Mouse (Mus musculus): ENCODE measurements around the gene Kalrn.

Gene Kalrn

DNA sequence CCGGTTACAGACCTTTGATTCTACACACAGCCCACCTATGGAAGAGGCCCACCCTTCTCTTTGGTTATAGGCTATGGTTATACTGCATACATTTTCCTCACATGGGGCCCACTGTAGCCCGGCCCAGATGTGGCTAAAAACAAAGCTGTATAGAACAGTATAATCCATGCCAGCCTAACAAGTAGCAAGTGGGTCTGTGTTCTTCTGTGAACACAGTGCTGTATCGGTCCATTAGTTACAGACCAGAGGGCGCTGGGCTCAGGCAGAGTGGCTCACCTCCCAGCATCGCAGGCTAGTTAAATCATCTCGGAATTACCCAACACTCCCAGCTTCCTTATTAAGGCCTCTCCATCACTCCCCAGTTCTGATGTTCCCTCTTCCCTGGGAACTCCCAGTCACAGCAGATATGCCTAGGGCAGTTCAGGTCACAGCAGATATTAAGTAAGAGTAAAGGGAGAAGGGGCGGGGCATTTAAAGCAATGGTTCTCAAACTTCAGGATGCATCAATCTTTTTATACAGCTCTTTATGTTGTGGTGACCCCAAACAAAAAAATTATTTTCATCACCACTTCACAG lies 221.7 kb downstream of the Kalrn start:
- in situ Hi-C loops (cut with MboI): no loop called here

DNA sequence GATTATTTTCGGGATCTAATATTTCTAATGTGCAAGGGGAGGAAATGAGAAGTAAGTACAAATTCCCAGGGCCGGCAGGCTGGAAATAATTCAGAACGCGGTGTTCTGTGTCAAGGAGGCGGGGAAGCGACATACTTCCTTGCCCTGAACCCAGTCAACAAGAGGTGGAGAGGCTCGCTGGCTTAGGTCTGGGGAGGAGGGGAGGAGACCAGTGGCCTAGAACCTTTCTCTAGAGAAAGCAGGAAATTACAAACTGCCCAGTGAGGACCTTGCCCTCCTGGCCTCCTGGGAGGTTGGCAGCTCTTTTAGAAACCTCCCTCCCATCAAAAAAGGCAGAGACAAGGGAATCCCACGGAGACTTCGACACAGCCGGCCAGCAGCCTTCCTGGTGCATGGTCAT lies 225.8 kb downstream of the Kalrn start:
- in situ Hi-C loops (cut with MboI): no loop called here

DNA sequence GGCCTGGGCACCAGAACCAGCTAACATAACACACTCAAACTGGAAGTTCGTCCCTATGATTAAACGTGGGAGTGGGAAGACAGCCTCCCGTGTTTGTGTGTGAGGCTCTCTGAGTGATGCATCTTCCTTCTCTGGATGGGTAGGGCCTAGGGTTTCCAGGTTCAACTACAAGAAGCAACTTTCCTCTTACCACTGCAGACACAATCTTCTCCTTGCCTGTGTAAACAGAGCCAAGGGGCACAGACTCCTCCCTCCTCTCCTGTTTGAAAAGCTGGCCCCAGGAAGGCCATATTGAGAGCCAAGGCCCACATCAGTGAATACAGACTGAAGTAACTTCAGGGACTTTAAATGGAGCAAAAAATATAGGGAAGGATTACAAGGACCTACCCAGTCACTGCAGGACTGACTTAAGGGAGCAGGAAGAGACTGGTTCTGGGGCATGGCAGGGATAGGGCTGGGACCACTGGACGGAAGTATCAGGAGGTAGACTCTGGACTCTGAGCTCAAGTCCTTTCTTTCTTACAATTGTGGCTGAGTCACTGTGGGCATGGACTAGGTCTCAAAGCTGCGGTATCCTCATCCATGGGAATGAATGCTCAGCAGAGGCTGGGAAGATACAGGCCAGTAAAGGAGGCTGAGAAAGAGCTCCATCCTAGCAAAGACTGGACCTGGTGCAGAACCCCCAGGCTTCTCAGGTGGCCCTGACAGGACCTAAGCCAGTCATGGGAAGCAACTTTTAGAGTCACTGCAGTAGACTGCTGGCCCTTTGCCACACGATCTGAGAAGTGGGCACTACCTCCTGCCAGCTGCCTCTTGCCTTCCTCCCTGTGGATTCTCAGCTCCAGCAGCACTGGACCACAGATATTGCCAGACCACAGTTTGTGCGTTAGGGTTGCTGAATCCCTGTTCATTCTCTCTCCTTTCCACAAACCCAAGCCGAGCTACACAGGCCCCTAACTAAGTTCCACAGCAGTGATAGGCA lies 228.1 kb downstream of the Kalrn start:
- in situ Hi-C loops (cut with MboI): no loop called here

DNA sequence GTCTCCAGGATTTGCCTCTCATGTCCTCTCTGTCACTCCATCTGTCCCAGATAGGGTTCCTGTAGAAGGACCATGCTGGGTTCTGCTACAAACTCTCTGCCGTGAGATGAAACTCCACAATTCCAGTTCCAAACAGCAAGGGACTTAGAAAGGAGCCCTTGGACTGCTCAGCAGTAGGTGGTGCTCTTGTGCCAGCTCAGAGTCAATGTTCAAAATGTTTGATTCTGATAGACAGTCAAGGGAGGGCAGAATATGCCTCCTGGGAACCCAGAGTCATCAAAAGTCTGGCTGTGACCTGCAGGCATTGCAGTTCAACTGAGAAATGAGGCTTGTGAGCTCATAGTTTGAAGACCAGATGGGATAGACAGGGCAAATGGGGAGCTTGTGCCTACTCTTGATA lies 229.4 kb downstream of the Kalrn start:
- in situ Hi-C loops (cut with MboI): no loop called here

DNA sequence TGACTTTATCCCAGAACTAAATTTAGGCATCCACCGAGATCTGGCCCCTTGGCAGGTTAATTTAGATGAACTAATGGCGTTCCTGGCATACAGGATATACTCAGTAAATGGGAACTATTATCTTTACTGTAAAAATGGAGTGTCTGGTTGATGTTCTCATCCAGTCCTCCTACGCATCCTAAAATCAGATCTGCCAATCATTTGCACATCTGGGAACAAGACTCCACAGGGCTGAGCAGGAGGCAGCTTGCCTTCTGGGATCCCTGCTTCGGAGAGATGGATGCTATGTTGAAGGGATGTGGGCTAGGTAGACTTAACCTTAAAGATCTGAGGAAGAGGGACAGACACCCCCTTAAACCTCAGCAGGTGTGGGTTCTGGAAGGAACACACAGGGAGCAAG lies 230.2 kb downstream of the Kalrn start:
- in situ Hi-C loops (cut with MboI): no loop called here

DNA sequence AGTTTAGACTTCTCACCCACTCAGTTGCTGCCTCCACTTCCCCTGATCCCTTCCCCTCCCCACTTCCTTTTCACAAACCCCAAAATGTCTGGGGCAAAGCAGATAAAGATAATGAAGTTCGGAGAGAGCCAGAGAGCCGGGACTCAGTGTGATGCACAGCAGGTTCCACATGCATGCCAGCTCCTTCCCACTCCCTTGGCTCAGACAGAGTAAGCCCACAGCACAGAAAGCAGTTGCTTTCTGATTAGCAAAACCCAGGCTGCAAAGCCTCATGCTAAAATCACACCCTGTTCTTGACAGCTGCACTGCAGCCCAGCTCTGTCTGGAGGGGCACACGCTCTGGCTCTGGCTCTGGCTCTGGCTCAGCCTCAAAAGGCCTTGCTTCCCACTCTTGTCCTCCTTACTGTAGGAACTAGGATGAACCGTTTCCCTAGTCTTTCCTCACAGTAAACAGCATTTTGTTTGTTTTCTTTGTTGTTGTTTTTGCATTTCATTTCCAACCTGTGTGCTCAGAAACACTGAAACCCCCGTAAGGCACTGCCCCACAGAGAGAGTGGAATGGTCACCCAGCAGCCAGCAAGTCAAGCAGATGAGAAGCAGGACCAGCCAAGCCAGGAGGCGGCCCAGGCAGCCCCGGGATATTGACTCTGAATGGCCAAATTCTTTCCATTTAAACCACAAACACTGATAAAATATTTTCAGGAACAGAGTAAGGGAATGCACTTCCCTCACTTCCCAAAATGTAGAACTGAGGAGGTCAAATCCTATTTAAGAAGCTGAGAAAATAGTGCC lies 230.8 kb downstream of the Kalrn start:
- in situ Hi-C loops (cut with MboI): no loop called here

DNA sequence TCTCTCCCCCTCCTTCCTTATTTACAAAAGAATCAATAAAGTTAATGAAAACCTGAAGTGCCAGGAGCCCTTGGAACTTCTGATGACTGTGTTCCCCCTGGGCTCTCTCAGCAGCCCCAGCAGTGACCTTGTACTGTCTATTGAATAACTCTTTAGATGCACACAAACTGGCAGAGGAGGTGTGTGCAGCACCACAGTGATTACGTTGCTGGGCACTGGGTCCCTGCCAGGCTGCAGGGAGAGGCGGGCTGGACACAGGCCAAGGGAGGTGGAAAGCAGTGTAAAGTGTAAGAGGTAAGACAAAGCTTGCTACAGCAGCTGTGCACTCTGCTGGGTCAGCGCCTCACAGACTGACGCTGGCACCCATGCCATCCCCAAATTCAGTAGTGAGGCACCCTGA lies 238.4 kb downstream of the Kalrn start:
- in situ Hi-C loops (cut with MboI): no loop called here

DNA sequence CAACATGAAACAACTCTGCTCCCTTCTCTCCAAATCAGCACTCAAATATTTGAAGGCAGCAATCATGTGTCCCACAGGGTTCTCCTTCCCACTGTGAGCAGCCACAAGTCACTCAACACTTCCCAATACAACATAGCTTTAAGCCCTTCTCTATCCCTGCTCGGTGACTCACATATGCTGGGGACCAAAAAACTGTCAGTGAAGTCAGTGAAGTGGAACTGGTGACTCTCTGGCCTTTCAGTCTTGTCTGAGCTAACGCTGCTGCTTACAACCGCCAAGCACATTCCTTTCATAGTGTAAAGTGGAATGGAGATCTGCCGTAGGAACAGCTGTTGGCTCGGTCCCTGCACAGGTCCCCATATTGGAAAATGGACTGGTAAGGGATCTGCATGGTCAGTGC lies 241.7 kb downstream of the Kalrn start:
- in situ Hi-C loops (cut with MboI): no loop called here

DNA sequence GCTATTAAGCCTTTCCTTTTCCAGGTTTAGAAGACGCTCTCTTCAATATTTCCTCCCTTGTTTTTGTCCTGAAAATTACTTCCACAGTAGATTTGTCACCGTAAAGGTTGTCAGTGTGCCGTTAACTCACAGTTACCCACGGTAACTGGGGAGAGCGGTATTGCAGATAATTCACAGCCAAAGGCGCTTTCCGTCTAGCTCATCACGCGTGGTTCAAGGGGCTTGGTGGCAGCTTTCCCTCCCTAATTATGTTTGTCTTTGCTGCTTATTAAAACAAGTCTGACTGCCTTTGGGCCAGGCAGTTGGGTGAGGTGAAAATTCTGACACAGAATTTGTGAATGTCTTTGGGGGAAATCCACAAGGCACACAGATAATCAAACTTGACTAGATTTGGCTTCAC lies 243.5 kb downstream of the Kalrn start:
- in situ Hi-C loops (cut with MboI): no loop called here

DNA sequence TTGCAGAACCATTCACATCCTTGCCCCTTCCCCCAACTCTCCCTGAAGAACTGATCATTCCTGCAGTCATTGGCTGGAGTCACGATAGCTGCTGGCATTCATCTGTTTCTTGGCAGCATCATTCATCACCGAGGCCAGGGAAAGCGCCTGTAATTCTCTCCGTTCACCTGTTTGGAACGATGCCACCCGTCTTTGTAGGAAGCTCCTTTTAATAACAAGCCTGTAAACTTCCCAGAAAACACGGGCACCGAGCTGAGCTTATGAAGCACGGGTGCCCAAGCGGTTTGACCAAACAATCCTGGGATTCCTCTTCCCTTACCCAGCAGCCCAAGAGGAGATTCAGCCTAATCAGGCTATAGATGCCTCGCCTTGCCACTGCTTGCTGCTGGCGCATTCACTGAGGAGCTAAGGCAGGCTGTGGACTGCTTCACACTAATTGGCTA lies 243.9 kb downstream of the Kalrn start:
- in situ Hi-C loops (cut with MboI): no loop called here

DNA sequence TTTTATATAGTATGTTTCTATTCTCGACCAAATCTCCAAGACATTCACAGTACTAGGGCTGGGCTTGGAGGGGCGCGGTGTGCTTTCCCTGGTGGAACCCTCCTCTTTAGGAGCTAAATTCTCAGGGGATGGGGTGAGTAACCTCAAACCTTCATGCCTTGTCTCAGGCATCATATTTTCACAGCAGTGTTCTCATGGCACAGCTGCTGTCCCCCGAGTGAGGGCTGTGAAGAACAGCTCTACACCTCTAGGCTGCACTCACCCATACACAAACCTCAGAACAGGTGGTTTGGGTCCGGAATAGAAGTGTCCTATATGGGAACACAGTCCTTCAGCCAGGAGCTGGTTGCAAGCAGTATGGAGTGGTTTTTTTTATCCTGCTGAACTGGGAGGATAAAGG lies 245.4 kb downstream of the Kalrn start:
- in situ Hi-C loops (cut with MboI): no loop called here

DNA sequence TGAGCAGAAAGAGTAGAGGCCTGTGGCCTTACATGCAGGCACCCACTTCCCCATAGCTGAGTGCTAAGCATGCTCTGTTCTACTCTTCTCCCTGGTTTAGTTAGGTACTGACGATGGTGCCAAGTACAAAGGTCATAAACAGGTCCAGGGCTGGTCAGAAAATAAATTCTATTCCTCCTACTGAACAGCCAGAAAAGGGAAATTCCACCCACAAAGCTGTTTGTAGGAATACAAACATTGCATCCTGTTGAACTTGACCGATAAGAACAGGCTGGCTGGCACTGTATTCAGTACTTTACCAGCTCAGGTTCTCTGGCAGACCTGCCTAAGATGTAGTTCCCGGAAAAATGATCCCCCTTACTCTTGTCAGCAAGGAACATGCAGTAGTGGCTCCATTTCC lies 247.5 kb downstream of the Kalrn start:
- in situ Hi-C loops (cut with MboI): no loop called here

DNA sequence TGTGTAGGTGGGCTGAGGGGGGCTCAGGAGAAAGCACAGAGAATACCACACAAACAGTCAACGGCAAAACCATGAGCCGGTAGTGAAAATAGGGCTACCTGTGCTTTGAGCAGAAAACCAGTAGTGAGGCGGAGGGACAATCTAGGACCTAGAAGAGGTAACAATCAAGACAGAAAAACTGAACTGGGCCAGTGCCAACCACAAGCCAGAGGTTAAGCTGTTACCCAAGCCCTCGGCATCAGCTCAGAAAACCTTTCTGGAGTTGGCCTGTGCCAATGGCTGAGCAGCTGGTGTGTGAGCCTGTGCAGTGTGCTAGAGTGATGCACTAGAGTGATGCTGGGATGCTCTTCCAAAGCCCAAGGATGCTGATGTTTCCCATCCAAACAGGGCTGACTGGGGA lies 248.2 kb downstream of the Kalrn start:
- in situ Hi-C loops (cut with MboI): no loop called here

DNA sequence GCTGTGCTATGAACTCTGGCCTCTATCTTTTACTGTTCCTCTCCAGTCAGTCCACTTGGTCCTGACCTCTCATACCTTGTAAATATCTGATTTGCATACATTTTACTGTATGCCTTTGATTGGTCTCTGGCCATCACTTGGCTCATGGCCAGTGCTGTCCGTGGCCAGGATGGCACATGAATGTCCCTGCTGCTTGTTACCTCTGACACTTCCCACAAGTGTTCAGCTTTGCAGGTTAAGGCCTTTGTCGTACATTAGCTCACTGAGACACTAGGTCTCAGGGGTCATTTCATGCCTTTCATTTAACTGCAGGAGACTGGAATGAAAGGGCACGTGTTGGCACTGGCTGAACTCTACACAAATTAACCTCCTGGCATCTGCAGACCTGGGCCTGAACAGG lies 248.6 kb downstream of the Kalrn start:
- in situ Hi-C loops (cut with MboI): no loop called here

DNA sequence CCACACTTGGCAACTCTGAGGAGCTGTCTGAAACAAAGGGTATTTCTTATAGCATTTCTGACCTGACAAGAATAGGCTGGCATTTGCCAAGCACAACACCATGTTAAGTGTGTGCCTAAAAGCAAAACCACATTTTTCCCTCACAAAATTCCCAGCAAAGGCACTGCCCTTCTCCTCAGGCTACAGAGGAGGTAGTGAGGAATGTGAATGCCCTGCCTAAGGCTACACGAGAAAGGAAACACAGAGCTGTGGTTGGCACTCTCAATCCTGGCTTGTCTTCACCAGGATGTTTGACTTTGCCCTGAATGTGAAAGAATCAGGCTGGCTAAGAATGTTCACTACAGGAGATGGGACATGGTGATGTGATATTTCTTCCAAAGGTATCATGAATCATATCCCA lies 249.8 kb downstream of the Kalrn start:
- in situ Hi-C loops (cut with MboI): no loop called here

DNA sequence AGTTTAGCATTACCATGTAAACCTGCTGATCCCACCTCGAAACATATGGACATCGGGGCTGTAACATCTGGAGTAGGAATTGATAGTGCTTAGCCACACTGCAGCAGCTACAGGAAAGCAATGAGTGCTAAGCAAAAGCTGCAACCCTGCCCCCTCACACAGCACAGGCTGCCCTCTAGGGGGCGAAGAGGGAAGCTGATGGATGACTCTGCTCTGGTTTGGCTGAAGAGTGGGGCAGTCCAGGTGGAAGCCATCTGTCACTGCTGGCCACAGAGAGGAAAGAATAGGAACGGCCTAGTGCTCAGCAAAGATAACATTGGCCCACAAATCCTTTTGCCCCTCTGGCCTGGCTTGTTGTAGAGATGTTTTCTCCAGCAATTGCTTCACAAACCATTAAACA lies 250.8 kb downstream of the Kalrn start:
- in situ Hi-C loops (cut with MboI): no loop called here

DNA sequence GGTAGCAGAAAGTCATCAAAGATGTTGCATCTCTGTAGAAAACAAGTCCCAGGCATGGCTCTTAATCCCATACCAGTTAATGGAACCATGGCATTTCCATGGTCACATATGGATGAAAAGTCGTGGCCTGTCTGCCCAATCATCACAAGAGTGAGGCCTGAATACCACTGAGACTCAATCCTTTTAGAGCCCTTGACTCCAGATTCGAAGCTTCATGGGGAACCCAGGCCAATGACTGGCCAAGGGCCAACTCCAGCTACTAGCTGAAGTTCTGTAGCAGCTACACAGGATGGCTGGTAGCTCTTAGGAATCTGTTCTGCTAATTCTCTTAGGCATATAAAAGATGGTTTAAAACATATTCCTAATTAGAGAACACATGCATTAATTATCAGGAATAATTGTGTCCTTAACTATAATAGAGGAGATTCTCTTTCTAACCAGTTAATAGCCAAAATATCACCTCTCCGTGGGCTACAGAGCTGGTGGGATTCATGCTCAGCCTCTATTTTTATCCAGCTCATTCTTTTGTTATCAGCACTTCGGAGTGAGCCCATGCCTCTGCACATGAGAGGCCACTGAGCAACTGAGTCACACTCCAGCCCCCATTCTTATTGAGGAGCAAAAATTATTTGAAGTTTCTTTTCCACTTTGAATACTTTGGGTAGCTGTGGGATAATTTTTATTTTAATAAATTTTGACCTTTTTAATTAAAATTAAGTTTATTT lies 252.1 kb downstream of the Kalrn start:
- in situ Hi-C loops (cut with MboI): no loop called here

DNA sequence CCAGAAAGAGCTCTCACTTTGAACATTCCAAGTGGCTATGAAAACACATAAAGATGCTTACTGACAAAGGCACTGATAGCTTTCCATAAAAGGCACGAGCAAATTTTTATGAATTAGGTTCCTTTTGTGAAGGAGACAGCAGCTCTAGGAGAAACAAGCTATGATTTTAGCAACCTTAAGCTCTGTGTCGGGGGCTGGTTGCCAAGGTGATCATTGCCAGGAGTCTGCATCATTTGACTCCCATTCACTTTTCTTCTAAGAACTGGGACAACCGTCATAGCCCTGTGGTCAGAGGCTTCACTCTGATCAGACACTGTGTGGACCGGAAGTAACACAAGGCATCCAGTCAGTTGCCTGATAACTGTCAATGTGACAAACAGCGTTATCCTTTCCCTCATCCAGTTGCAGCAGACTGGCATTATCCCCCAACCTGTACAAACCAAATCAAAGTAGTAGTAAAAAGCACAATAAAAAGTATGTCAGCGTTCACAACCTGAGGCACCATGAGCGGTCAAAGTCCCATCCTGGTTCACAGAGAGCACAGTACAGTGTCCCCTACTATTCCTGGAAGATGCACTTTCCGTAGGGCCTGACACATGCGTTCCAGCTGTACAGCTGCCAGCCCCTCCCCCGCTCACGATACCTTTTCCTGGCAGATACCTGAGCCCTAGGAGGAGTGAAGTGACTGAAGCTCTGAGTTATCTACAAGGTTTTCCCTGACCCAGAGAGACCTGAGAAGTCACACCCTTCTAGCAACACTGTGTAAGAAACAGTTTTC lies 253.1 kb downstream of the Kalrn start:
- in situ Hi-C loops (cut with MboI): no loop called here

DNA sequence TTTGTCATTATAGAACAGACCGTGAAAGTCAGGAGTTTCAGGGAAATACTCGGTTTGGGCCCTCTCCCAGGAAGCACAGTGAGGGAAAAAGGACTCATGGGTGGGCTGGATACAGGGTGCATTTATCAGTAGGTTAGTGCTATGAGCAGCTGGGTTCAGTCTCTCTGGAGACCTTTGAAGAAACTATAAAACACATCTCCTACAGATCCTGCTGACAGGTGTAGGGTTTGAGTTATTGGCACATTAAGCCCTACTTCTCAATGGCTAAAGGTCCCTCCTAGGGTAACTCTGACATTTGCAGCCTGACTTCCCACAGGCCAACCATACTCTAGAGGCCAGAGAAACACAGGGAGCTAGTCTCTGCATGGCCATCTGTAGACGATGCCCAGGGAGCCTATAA lies 256.2 kb downstream of the Kalrn start:
- in situ Hi-C loops (cut with MboI): no loop called here

DNA sequence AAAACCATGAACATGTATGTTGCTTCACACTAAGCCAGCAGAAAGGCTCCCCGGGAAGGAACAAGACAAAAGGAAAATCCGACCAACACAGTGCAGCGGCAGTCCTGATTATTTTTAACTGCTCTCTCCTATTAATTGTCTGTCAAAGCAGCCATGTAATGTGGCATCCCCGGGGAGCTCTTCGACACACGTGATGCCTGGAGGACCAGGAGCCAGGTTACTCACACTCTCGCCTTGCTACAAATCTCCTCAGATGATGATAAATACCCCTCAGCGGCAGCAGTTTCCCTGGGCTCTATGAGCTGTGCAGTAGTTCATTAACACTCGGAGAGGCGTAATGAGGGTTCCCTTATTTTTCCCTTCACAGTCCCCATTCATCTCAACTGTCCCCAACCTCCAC lies 257.1 kb downstream of the Kalrn start:
- in situ Hi-C loops (cut with MboI): no loop called here

DNA sequence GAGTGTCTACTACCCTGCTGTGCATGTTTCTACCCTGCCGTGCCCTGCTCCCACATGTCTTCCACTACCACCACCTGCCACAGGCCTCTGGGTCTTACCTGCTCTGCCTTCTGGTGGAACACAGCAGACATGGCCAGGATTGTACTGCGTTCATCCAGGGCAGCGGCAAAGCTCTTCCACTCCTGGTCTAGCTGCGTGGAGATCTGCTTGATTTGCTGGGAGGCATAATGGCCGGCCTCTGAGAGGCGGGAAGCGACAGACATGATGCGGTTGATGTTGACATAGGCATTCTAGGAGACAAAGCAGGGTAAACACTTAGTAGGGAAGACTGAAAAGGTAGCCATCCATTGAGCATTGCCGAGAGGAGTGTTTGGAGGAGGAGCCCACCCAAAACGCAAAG lies 259.3 kb downstream of the Kalrn start:
- in situ Hi-C loops (cut with MboI): no loop called here
